Mouse (Mus musculus) C2C12 (cell line): ENCODE data around the gene Shisal1.

Experiments
- CEBPB ChIP-seq: IDR thresholded peaks from one replicate; pipeline ENCODE4 v1.6.1; 2011; ENCODE audit warnings: low read depth, mild to moderate bottlenecking, control low read depth, moderate library complexity
- CTCF ChIP-seq: IDR thresholded peaks from one replicate; pipeline ENCODE4 v1.5.1; 2011; ENCODE audit not compliant: control insufficient read depth, insufficient read depth, insufficient read length
- FOSL1 ChIP-seq: IDR thresholded peaks from one replicate; pipeline ENCODE4 v1.8.0; 2011; ENCODE audit warnings: mild to moderate bottlenecking, low read length; ENCODE audit not compliant: poor library complexity, insufficient read depth, severe bottlenecking
- MAX ChIP-seq: IDR thresholded peaks from one replicate; pipeline ENCODE4 v1.6.1; 2011; ENCODE audit warnings: mild to moderate bottlenecking, control low read depth
- MYOD1 ChIP-seq: IDR thresholded peaks from one replicate; pipeline ENCODE4 v1.6.1; 2011; ENCODE audit warnings: low read depth; ENCODE audit not compliant: control insufficient read depth, insufficient read length
- MYOG ChIP-seq: IDR thresholded peaks from one replicate; pipeline ENCODE4 v1.6.1; 2011; ENCODE audit not compliant: control insufficient read depth, insufficient read length; ENCODE audit errors: extremely low read depth
- USF1 ChIP-seq: IDR thresholded peaks from one replicate; pipeline ENCODE4 v1.6.1; 2011; ENCODE audit warnings: low read depth, mild to moderate bottlenecking, control low read depth, moderate library complexity

- no peak for TF ChIP-seq CTCF
- TF ChIP-seq CEBPB = no peak
- no peak for TF ChIP-seq MAX
- no peak for TF ChIP-seq USF1
- TF ChIP-seq MYOG = no peak
- no peak for TF ChIP-seq FOSL1
- TF ChIP-seq MYOD1 = no peak
Measured at GRCm38 (mm10) chr15:84392840-84393239, 54.1 kb downstream of the Shisal1 start.
